In genomic region chr3:37129063-37129462, GRCm38 (mm10) we compare ENCODE assay signal across 22 mouse cellular contexts. TPM values are rescaled to one million over a fixed set of nuclear protein-coding genes. Genes with fewer than 3 reads are reported as not detected.
DNase-seq lines count a peak whose midpoint lies in the region; ATAC-seq and TF ChIP-seq lines count a peak whose summit lies in the region.
"Had no signal": no experiment of that assay in that cellular context is flagged by ENCODE, and none has a peak within 500 bp of the region (broad histone marks: within the 10 kb centered on the region; RNA-seq: fewer than 3 reads in every experiment).

No protein-coding gene starts in this region.

- no peaks in the 10 kb centered on the region for H3K9me3 ChIP-seq in embryonic facial prominence, embryonic 14.5 days (ENCODE audit: control insufficient read depth, low read length)
- H3K9me3 ChIP-seq in embryonic facial prominence, embryonic 10.5 days: no peaks in the 10 kb centered on the region
- H3K9me3 ChIP-seq in intestine, postnatal 0 days (ENCODE audit: control insufficient read depth): no peaks in the 10 kb centered on the region
- H3K9me3 ChIP-seq: liver, embryonic 15.5 days; megakaryocyte, embryonic 14.5 days; midbrain, embryonic 15.5 days; stomach, embryonic 15.5 days had no signal

- ATAC-seq in embryonic facial prominence, embryonic 14.5 days (ENCODE audit: low read depth): no peak
- no peak for ATAC-seq in intestine, postnatal 0 days
- ATAC-seq: inflammation-experienced regulatory T-cells, adult 6 months; midbrain, embryonic 15.5 days had no signal

- H3K9ac ChIP-seq in embryonic facial prominence, embryonic 14.5 days (ENCODE audit: low read depth, low read length): no peak overlapping the region
- no peak overlapping the region for H3K9ac ChIP-seq in intestine, postnatal 0 days (ENCODE audit: low read depth, low read length)
- H3K9ac ChIP-seq: liver, embryonic 15.5 days; midbrain, embryonic 15.5 days; stomach, embryonic 15.5 days had no signal

- no peak overlapping the region for H3K4me3 ChIP-seq in embryonic facial prominence, embryonic 14.5 days (ENCODE audit: low read depth, low read length)
- H3K4me3 ChIP-seq in embryonic facial prominence, embryonic 10.5 days: no peak overlapping the region
- H3K4me3 ChIP-seq in intestine, postnatal 0 days (ENCODE audit: low read depth, low read length): no peak overlapping the region
- H3K4me3 ChIP-seq: liver, embryonic 15.5 days; megakaryocyte, embryonic 14.5 days; midbrain, embryonic 15.5 days; stomach, embryonic 15.5 days had no signal

- no peaks in the 10 kb centered on the region for H3K27me3 ChIP-seq in embryonic facial prominence, embryonic 14.5 days (replicated peaks; ENCODE audit: control insufficient read depth, insufficient read depth, low read length)
- H3K27me3 ChIP-seq in embryonic facial prominence, embryonic 10.5 days (replicated peaks; ENCODE audit: low read depth, poor library complexity, severe bottlenecking): no peaks in the 10 kb centered on the region
- H3K27me3 ChIP-seq in intestine, postnatal 0 days (replicated peaks; ENCODE audit: control insufficient read depth, insufficient read depth, low read length): no peaks in the 10 kb centered on the region
- H3K27me3 ChIP-seq: liver, embryonic 15.5 days; midbrain, embryonic 15.5 days; stomach, embryonic 15.5 days had no signal

- TF ChIP-seq CTCF in intestine, postnatal 0 days (IDR thresholded peaks at IDR 0.05; ENCODE audit: low read depth): no peak

- DNase-seq in embryonic facial prominence, embryonic 14.5 days (ENCODE audit: low spot score): peak; percentile 11
- no peak for DNase-seq in embryonic facial prominence, embryonic 10.5 days (ENCODE audit: low spot score)
- DNase-seq in lung, postnatal 14 days: peak; percentile 30
- no peak for DNase-seq in lung, adult 18-20 months
- DNase-seq in heart, postnatal 14 days: peak; percentile 52 to 55
- no peak for DNase-seq in testis, postnatal 14 days (ENCODE audit: low spot score)
- no peak for DNase-seq in embryo, embryonic 9.5 days (ENCODE audit: extremely low spot score)
- DNase-seq: adrenal gland, adult 8-10 months; cerebellum, adult 11-12 months; cerebellum, postnatal 25 days had no signal

- no peak overlapping the region for H3K4me2 ChIP-seq in embryonic facial prominence, embryonic 14.5 days (ENCODE audit: low read depth, low read length)
- H3K4me2 ChIP-seq in intestine, postnatal 0 days (replicated peaks; ENCODE audit: low read depth): no peak overlapping the region
- H3K4me2 ChIP-seq: liver, embryonic 15.5 days; midbrain, embryonic 15.5 days; stomach, embryonic 15.5 days had no signal

- WGBS in embryonic facial prominence, embryonic 14.5 days: 43% methylated on average over 2 of the region's 2 CpGs
- 69% methylated on average over 2 of the region's 2 CpGs for WGBS in embryonic facial prominence, embryonic 10.5 days
- WGBS in intestine, postnatal 0 days: 60% methylated on average over 2 of the region's 2 CpGs

- intact Hi-C loops in heart, postnatal 14 days (cut with DNase I): no loop called here

- H3K4me1 ChIP-seq in embryonic facial prominence, embryonic 14.5 days (ENCODE audit: control insufficient read depth, insufficient read depth, low read length): no peaks in the 10 kb centered on the region
- no peaks in the 10 kb centered on the region for H3K4me1 ChIP-seq in embryonic facial prominence, embryonic 10.5 days
- no peaks in the 10 kb centered on the region for H3K4me1 ChIP-seq in intestine, postnatal 0 days (replicated peaks; ENCODE audit: control insufficient read depth, insufficient read depth, low read length)
- H3K4me1 ChIP-seq: liver, embryonic 15.5 days; midbrain, embryonic 15.5 days; stomach, embryonic 15.5 days had no signal

- H3K27ac ChIP-seq in embryonic facial prominence, embryonic 14.5 days (replicated peaks; ENCODE audit: low read depth, low read length): no peak overlapping the region
- no peak overlapping the region for H3K27ac ChIP-seq in embryonic facial prominence, embryonic 10.5 days (replicated peaks)
- H3K27ac ChIP-seq in intestine, postnatal 0 days (ENCODE audit: low read depth, low read length): no peak overlapping the region
- H3K27ac ChIP-seq: liver, embryonic 15.5 days; midbrain, embryonic 15.5 days; stomach, embryonic 15.5 days had no signal

- no peaks in the 10 kb centered on the region for H3K36me3 ChIP-seq in embryonic facial prominence, embryonic 14.5 days (ENCODE audit: control insufficient read depth, insufficient read depth, low read length)
- no peaks in the 10 kb centered on the region for H3K36me3 ChIP-seq in embryonic facial prominence, embryonic 10.5 days (replicated peaks)
- H3K36me3 ChIP-seq in intestine, postnatal 0 days (ENCODE audit: control insufficient read depth, insufficient read depth): no peaks in the 10 kb centered on the region
- H3K36me3 ChIP-seq: liver, embryonic 15.5 days; midbrain, embryonic 15.5 days; stomach, embryonic 15.5 days had no signal

RNA-seq across cellular contexts. Expression of gene Il2, which starts 3.3 kb away (rescaled TPM):
- polyA plus RNA-seq in embryonic facial prominence, embryonic 14.5 days (2014; fragmentation: Nextera tagmentation; extraction: Ambion mirVana): 0.28 and 0.75 TPM in 2 replicates
- 0.18 and 0.22 TPM in 2 replicates for polyA plus RNA-seq in embryonic facial prominence, embryonic 10.5 days (2016; fragmentation: Nextera tagmentation; extraction: Ambion mirVana)
- total RNA-seq in heart, postnatal 14 days (2021): not detected
- 0.46 and 0.56 TPM in 2 replicates for polyA plus RNA-seq in intestine, postnatal 0 days (2015; fragmentation: Nextera tagmentation; extraction: Ambion mirVana)
- total RNA-seq: adrenal gland, adult 8-10 months; gastrocnemius, postnatal 4 days; hematopoietic stem cell, adult 5-6 weeks; layer of hippocampus, postnatal 14 days; left cerebral cortex, postnatal 14 days had no signal
- polyA plus RNA-seq: large intestine, adult 2 months; spleen, adult 2 months had no signal

Comparison
In these comparisons a context has a peak if more than half of its experiments do, and no peak if none do; other contexts are left out.
1. DNase-seq: peak in embryonic facial prominence, embryonic 14.5 days (single experiment), lung, postnatal 14 days (single experiment) and heart, postnatal 14 days (2 of 2); none in embryonic facial prominence, embryonic 10.5 days (single experiment), lung, adult 18-20 months (0 of 2), testis, postnatal 14 days (single experiment) and embryo, embryonic 9.5 days (single experiment).